Mouse (Mus musculus): ENCODE measurements around the gene Carm1. TPM values are rescaled to one million over a fixed set of nuclear protein-coding genes. Genes with fewer than 3 reads are reported as not detected.
A peak's percentile ranks its signal among the peaks of the same experiment; 100 is the strongest.

The Carm1 gene
- 98.5 and 112 TPM in 2 replicates for polyA plus RNA-seq (2012; rRNA removed)

- Histone ChIP-seq H3K36me3 (ENCODE audit: control insufficient read depth, insufficient read depth, low read length) (no peaks in the 10 kb centered on the region), H3K4me3 (ENCODE audit: control insufficient read depth, insufficient read depth, low read length) (peak within 1 kb of the TSS; percentile 64), H3K27me3 (ENCODE audit: control insufficient read depth, insufficient read depth, low read length) (no peaks in the 10 kb centered on the region), H3K27ac (ENCODE audit: control insufficient read depth, insufficient read depth, low read length) (peak within 1 kb of the TSS; percentile 25; the same call in 1 of the 2 replicates), H3K4me1 (replicated peaks; ENCODE audit: control insufficient read depth, insufficient read depth, low read length) (peaks cover 15% of the 10 kb centered on the region)
- TF ChIP-seq POLR2A (IDR thresholded peaks at IDR 0.05; ENCODE audit: control insufficient read depth, extremely low read depth, insufficient read depth, low read length, poor library complexity) (0 out of 2 replicates have a peak, but pooled peaks have one; percentile 15), CTCF (IDR thresholded peaks at IDR 0.05; ENCODE audit: borderline replicate concordance, control insufficient read depth, extremely low read depth, insufficient read depth, low read length, poor library complexity) (no peak; the same call in 1 of the 2 replicates)
- 35% methylated on average over 52 of the region's 52 CpGs for WGBS
- peak; percentile 61 for DNase-seq
Observed at GRCm38 (mm10) chr9:21546789-21547074, at the start of gene Carm1. TSS of gene Carm1 (plus strand) at chr9:21546894.

- Histone ChIP-seq H3K36me3 (ENCODE audit: control insufficient read depth, insufficient read depth, low read length) (peaks cover 36% of the 10 kb centered on the region), H3K27me3 (ENCODE audit: control insufficient read depth, insufficient read depth, low read length) (no peaks in the 10 kb centered on the region)
- 97% methylated on average over 16 of the region's 16 CpGs for WGBS
Observed at GRCm38 (mm10) chr9:21497050-21497542, 49.6 kb upstream of the Carm1 start.

GRCm38 (mm10) chr9:21497664-21498063, 49.0 kb upstream of the Carm1 start:
- H3K27ac ChIP-seq (ENCODE audit: control insufficient read depth, insufficient read depth, low read length): no peak overlapping the region
- WGBS: 97% methylated on average over 2 of the region's 2 CpGs
- H3K27me3 ChIP-seq (ENCODE audit: control insufficient read depth, insufficient read depth, low read length): no peaks in the 10 kb centered on the region
- no peak overlapping the region for H3K4me3 ChIP-seq (ENCODE audit: control insufficient read depth, insufficient read depth, low read length)
- H3K36me3 ChIP-seq (ENCODE audit: control insufficient read depth, insufficient read depth, low read length): peaks cover 40% of the 10 kb centered on the region
- no peak for TF ChIP-seq POLR2A (IDR thresholded peaks at IDR 0.05; ENCODE audit: control insufficient read depth, extremely low read depth, insufficient read depth, low read length, poor library complexity)
- no peak for DNase-seq
- H3K4me1 ChIP-seq (replicated peaks; ENCODE audit: control insufficient read depth, insufficient read depth, low read length): no peaks in the 10 kb centered on the region

More at GRCm38 (mm10) chr9:21497050-21497542, 49.6 kb upstream of the Carm1 start:
- TF ChIP-seq CTCF (IDR thresholded peaks at IDR 0.05; ENCODE audit: borderline replicate concordance, control insufficient read depth, extremely low read depth, insufficient read depth, low read length, poor library complexity): no peak
- no peak for TF ChIP-seq POLR2A (IDR thresholded peaks at IDR 0.05; ENCODE audit: control insufficient read depth, extremely low read depth, insufficient read depth, low read length, poor library complexity)
- DNase-seq: no peak
- Histone ChIP-seq H3K4me3 (ENCODE audit: control insufficient read depth, insufficient read depth, low read length) (no peak overlapping the region), H3K27ac (ENCODE audit: control insufficient read depth, insufficient read depth, low read length) (no peak overlapping the region), H3K4me1 (replicated peaks; ENCODE audit: control insufficient read depth, insufficient read depth, low read length) (no peaks in the 10 kb centered on the region)

- Histone ChIP-seq H3K4me3 (ENCODE audit: control insufficient read depth, insufficient read depth, low read length) (no peak overlapping the region), H3K27me3 (ENCODE audit: control insufficient read depth, insufficient read depth, low read length) (no peaks in the 10 kb centered on the region), H3K27ac (ENCODE audit: control insufficient read depth, insufficient read depth, low read length) (no peak overlapping the region), H3K36me3 (ENCODE audit: control insufficient read depth, insufficient read depth, low read length) (peaks cover 47% of the 10 kb centered on the region), H3K4me1 (replicated peaks; ENCODE audit: control insufficient read depth, insufficient read depth, low read length) (no peaks in the 10 kb centered on the region)
- DNase-seq: no peak
- 97% methylated on average over 12 of the region's 12 CpGs for WGBS
- TF ChIP-seq CTCF (IDR thresholded peaks at IDR 0.05; ENCODE audit: borderline replicate concordance, control insufficient read depth, extremely low read depth, insufficient read depth, low read length, poor library complexity) (no peak), POLR2A (IDR thresholded peaks at IDR 0.05; ENCODE audit: control insufficient read depth, extremely low read depth, insufficient read depth, low read length, poor library complexity) (no peak)
Observed at GRCm38 (mm10) chr9:21498284-21498902, 48.3 kb upstream of the Carm1 start.

GRCm38 (mm10) chr9:21503352-21503751, 43.3 kb upstream of the Carm1 start:
- Histone ChIP-seq H3K36me3 (ENCODE audit: control insufficient read depth, insufficient read depth, low read length) (peaks cover 57% of the 10 kb centered on the region), H3K4me1 (replicated peaks; ENCODE audit: control insufficient read depth, insufficient read depth, low read length) (no peaks in the 10 kb centered on the region), H3K4me3 (ENCODE audit: control insufficient read depth, insufficient read depth, low read length) (no peak overlapping the region), H3K27ac (ENCODE audit: control insufficient read depth, insufficient read depth, low read length) (no peak overlapping the region), H3K27me3 (ENCODE audit: control insufficient read depth, insufficient read depth, low read length) (no peaks in the 10 kb centered on the region)
- 97% methylated on average over 8 of the region's 8 CpGs for WGBS
- DNase-seq: no peak
- TF ChIP-seq CTCF (IDR thresholded peaks at IDR 0.05; ENCODE audit: borderline replicate concordance, control insufficient read depth, extremely low read depth, insufficient read depth, low read length, poor library complexity) (no peak), POLR2A (IDR thresholded peaks at IDR 0.05; ENCODE audit: control insufficient read depth, extremely low read depth, insufficient read depth, low read length, poor library complexity) (no peak)

- no peak overlapping the region for H3K27ac ChIP-seq (ENCODE audit: control insufficient read depth, insufficient read depth, low read length)
- peaks cover 44% of the 10 kb centered on the region for H3K36me3 ChIP-seq (ENCODE audit: control insufficient read depth, insufficient read depth, low read length)
- no peak for DNase-seq
- no peak overlapping the region for H3K4me3 ChIP-seq (ENCODE audit: control insufficient read depth, insufficient read depth, low read length)
- TF ChIP-seq POLR2A (IDR thresholded peaks at IDR 0.05; ENCODE audit: control insufficient read depth, extremely low read depth, insufficient read depth, low read length, poor library complexity) (no peak), CTCF (IDR thresholded peaks at IDR 0.05; ENCODE audit: borderline replicate concordance, control insufficient read depth, extremely low read depth, insufficient read depth, low read length, poor library complexity) (no peak)
- peaks cover 16% of the 10 kb centered on the region for H3K4me1 ChIP-seq (replicated peaks; ENCODE audit: control insufficient read depth, insufficient read depth, low read length)
- H3K27me3 ChIP-seq (ENCODE audit: control insufficient read depth, insufficient read depth, low read length): no peaks in the 10 kb centered on the region
Observed at GRCm38 (mm10) chr9:21505767-21506166, 40.9 kb upstream of the Carm1 start.

Data from thymus, adult 2 months (tissue).